Mouse (Mus musculus) lung, postnatal 10 days (tissue): ENCODE measurements around the gene Ppp1r3d.

Experiments used
- DNase-seq: peaks from one replicate; pipeline ENCODE4 v3.0.0; 2021

The Ppp1r3d gene

DNA sequence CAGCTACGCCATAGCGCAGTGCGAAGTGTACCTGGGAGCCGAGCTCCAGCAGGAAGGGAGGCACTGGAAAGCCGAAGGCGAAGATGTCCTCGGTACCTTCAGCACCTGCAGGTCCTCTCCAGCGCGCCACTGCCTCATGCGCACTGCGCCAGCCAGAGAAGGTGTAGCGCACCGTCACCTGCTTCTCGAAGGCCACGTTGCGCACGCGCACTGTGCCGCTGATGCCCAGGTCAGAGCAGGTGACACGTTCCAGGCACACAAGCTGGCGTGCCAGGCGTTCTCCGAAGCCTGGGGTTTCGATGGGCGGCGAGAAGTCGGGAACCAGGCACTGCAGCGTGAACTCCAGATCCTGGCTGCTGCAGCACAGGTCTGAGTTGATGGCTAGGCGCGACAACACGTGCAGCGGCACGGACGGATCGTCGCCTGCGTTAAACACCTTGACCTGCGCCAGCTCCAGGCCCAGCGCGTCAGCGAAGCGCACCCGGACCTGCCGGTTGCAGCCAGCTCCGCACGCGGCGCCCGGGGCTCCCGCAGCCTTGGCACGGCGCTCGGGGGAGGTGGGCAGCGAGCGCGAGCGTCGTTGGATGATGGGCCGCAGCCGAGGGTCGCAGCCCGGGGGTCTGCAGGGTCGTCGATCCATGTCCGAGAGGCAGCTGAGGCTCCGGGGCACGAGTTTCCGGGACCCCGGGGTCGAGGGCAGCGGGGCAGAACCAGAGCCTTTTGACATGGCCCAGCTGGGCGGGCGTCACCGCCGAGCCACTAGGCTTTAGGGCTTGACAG is 601 bp downstream of the Ppp1r3d start:
- no peak for DNase-seq

DNA sequence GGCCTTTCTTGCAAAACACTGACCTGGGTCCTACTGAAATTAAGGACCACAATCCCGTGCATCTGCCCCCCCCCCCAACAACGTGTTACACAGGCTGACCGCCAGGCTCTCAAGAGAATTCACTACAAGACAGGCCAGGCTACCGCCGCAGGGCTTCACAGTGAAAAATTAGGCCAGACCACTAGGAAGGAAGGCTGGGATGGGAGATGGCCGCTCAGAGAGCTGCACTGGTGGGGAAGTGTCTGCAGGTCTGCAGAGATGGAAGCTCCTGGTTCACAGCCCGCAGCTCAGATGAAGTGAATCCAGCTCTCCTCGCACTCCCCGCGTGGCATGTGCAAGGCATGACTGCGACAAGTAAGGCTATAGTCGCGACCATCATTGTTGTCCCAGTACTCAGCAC is 1.2 kb downstream of the Ppp1r3d start:
- DNase-seq, result no peak

GRCm38 (mm10) chr2:178412598-178412997 is 1.7 kb downstream of the Ppp1r3d start:
- peak; percentile 70 for DNase-seq

DNA sequence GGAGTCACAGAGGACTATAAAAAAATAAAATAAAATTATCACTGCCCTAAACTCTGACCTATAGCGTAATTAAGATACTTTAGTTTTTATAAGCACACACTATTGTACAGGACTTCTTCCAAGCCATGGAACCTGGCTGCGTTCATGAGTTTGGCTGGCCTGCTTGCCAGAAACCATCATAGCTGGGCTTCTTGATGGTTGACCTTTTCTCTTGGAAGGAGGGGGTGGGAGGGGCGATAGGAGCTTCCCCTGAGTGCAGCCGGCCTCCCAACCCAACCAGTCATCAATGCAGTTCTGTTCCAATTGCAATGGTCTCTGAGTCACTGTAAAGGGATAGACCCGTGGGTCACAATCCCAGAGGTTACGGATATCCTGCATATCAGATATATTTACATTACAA is 4.0 kb downstream of the Ppp1r3d start:
- DNase-seq, result no peak

DNA sequence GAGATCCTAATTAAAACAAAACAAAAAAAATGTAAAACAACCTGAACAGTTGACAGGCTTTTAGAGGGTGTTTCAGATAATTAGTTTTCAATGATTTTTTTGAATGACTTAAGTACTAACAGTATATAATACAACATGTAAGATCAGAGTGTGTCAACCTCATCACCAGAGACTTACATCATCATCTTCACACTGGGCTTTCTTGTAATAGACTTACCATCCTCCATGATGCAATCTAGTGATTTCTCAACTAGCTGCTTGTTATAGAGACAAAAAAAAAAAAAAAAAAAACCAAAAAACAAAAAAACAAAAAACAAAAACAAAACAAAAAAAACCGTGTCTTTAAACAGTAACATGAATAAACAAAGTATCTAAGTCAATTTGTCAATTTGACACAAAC is 5.2 kb downstream of the Ppp1r3d start:
- DNase-seq, result no peak

GRCm38 (mm10) chr2:178407053-178407815 is 7.0 kb downstream of the Ppp1r3d start, which contains the start of gene Sycp2:
TSS of gene Sycp2 (minus strand) at chr2:178407685.
- no peak for DNase-seq
